Mouse (Mus musculus) E14TG2a.4 (cell line): ENCODE data around the gene Arhgap9.

Experiments
- CTCF ChIP-seq: conservative IDR thresholded peaks from 2 replicates; pipeline ENCODE4 v1.5.1; 2014; ENCODE audit warnings: low read length
- POU5F1 ChIP-seq: IDR thresholded peaks from 2 replicates; pipeline ENCODE4 v1.6.1; 2014; ENCODE audit warnings: low read length, borderline replicate concordance

DNA sequence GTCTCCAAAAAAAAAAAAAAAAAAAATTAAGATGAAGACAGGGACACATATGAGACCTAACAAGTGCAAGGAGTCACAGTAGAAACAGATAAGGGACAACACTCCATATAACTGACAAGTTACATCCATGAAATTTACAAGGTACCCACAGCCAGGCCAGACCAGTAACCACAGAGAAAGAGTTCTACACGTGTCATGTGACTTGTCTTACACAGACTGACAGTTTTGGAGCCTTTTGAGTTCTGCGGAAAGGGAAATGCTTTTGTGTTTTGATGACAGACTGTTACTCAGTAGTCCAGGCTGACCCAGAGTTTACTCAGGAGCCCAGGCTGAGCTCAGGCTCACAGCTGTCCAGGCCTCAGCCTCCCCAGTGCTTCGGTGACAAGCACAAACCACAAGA, 21.3 kb downstream of the Arhgap9 start:
- TF ChIP-seq CTCF, result no peak
- no peak for TF ChIP-seq POU5F1
